Mouse (Mus musculus) ES-CJ7 (cell line): ENCODE data around the gene Gm17720.
"Not testable (repeated sequence)": the region's sequence is repeated elsewhere in the genome, so short reads cannot be mapped to it uniquely, and the experiment has no call there.

ENCODE experiments used
- DNase-seq: peaks from one replicate; pipeline ENCODE4 v3.0.0; 2011; ENCODE audit warnings: low read depth, low spot score

Gene Gm17720

GRCm38 (mm10) chr8:110039659-110040058 lies 62.9 kb downstream of the Gm17720 start, which contains the start of gene Chst4:
TSS of gene Chst4 (minus strand) at chr8:110039740.
- DNase-seq = no peak

DNA sequence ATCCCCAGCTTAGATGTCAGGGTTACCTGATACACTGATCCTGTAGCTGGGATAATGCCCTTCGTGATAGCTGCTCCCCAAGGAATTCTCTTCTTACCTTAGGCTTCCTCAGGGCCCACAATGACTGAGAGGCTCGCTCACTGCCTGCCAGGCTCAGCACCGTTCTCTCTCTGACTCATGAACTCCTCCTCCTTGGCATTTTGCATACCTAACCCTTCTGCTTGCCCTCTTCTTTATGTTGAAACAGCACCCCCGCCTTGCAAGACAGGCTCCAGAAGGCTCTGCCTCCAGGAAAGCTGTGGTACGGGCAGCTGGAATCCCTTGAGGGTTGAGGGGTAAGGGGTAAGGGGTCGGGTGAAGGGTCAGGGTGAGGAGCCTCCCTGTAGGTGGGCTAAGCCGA lies 63.3 kb downstream of the Gm17720 start:
- no peak for DNase-seq

GRCm38 (mm10) chr8:110036156-110036555 lies 66.4 kb downstream of the Gm17720 start:
- no peak for DNase-seq

DNA sequence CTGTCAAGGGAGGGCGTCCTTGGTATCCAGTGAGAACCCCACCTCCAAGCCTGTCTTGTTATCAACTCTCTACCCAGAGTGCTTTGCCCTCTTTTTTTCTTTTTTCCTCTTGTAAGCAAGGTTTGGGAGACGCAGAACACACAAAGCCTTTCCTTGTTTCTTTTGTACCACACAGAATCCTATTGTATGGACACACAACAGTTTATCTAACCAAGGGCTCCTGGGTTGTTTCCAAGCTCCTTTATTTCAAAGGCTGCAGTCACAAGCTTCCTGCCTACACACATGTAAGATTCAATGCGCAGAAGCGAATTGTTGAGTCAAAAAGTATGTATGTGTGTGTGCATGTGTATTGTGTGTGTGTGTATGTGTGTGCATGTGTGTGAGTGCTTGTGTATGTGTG lies 68.2 kb downstream of the Gm17720 start:
- no peak for DNase-seq

DNA sequence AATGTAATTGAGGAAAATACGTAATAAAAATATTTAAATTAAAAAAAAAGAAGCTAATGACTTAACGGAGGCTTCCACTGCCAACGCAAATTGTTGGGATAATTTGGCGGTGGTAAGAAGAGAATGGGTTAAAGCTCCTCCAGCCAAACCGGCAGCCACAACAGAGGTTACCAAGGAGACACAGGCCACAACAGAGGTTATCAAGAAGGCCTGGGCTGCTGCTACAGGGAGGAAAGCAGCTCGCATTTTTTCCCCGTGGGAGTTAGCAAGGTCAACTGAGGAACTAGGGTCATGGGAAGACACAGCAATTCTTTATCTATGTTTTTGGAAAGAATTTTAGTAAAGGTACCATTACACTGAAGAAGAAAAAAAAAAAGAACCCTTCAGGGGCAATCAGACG lies 68.8 kb downstream of the Gm17720 start:
- DNase-seq = not testable (repeated sequence)
